Mouse (Mus musculus) small intestine, adult 2 months (tissue): Measurements from ENCODE around the gene Hoxa3.

Experiments
- CTCF ChIP-seq: fragments of 200-500 bp; IDR thresholded peaks from 2 replicates; pipeline ENCODE4 v1.5.1; 2012; ENCODE audit warnings: low read depth, mild to moderate bottlenecking, control low read depth, inconsistent platforms, low read length, moderate library complexity, mixed read lengths; ENCODE audit not compliant: insufficient replicate concordance, insufficient read length; ENCODE audit errors: extremely low read depth
- POLR2A ChIP-seq: fragments of 200-500 bp; IDR thresholded peaks from 2 replicates; pipeline ENCODE4 v1.6.1; 2012; ENCODE audit warnings: low read depth, mild to moderate bottlenecking, control low read depth, inconsistent platforms, low read length, moderate library complexity

DNA sequence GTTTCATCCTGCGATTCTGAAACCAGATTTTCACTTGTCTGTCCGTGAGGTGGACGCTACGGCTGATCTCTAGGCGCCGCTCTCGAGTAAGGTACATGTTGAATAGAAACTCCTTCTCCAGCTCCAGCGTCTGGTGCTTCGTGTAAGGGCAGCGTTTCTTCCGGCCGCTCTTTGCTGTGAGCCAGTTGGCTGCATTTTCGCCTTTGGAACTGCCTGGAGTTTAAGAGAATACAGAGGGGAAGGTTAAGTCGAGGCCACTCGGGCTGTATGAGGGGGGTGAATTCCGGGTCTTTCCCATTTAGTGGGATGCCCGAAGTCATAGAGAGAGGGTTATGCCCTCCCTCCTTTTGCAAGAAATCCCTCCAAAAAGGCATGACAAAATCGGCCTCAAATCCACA is 19.4 kb upstream of the Hoxa3 start:
- TF ChIP-seq CTCF (no peak), POLR2A (no peak)
